Comparison of ENCODE assay signal across 11 mouse cellular contexts in genomic region chr4:117984993-117985587, GRCm38 (mm10). TPM values are rescaled to one million over a fixed set of nuclear protein-coding genes. Genes with fewer than 3 reads are reported as not detected.
DNase-seq lines count a peak whose midpoint lies in the region; ATAC-seq and TF ChIP-seq lines count a peak whose summit lies in the region.
"Had no signal": no experiment of that assay in that cellular context is flagged by ENCODE, and none has a peak within 500 bp of the region (broad histone marks: within the 10 kb centered on the region; RNA-seq: fewer than 3 reads in every experiment).

No protein-coding gene starts in this region.

- peak; percentile 45 for DNase-seq in gastrocnemius, adult 18-20 months (ENCODE audit: low spot score)
- DNase-seq in gastrocnemius, postnatal 14 days = no peak
- DNase-seq in lung, embryonic 14.5 days = peak; percentile 73
- no peak for DNase-seq in lung, postnatal 14 days
- peak; percentile 36 to 47 for DNase-seq in cerebellum, postnatal 36 days
- DNase-seq in adrenal gland, postnatal 36 days = no peak
- no peak for DNase-seq in kidney, adult 2 months
- DNase-seq: liver had no signal

- no peak overlapping the region for H3K4me2 ChIP-seq in lung, embryonic 14.5 days
- H3K4me2 ChIP-seq: midbrain, embryonic 12.5 days had no signal

- intact Hi-C loops in gastrocnemius, postnatal 14 days (cut with DNase I; ENCODE audit: low total_unique reads) = no loop called here

- H3K9me3 ChIP-seq in lung, embryonic 14.5 days (ENCODE audit: low read depth, low read length) = no peaks in the 10 kb centered on the region
- H3K9me3 ChIP-seq: midbrain, embryonic 12.5 days had no signal

- H3K36me3 ChIP-seq in lung, embryonic 14.5 days (ENCODE audit: insufficient read depth) = no peaks in the 10 kb centered on the region
- no peaks in the 10 kb centered on the region for H3K36me3 ChIP-seq in kidney, adult 2 months (ENCODE audit: control insufficient read depth, insufficient read depth, low read length)
- H3K36me3 ChIP-seq: midbrain, embryonic 12.5 days had no signal

- no peak for TF ChIP-seq POLR2A in olfactory bulb, adult 2 months (IDR thresholded peaks at IDR 0.05; ENCODE audit: insufficient read depth, low read depth, low read length)
- TF ChIP-seq POLR2A in kidney, adult 2 months (IDR thresholded peaks at IDR 0.05; ENCODE audit: low read depth, low read length) = no peak

- no peak overlapping the region for H3K4me3 ChIP-seq in lung, embryonic 14.5 days (ENCODE audit: low read depth, low read length)
- no peak overlapping the region for H3K4me3 ChIP-seq in olfactory bulb, adult 2 months (ENCODE audit: insufficient read depth, low read depth, low read length)
- no peak overlapping the region for H3K4me3 ChIP-seq in kidney, adult 2 months (ENCODE audit: insufficient read depth, low read depth, low read length)
- H3K4me3 ChIP-seq: midbrain, embryonic 12.5 days had no signal

- 45% methylated on average over 8 of the region's 8 CpGs for WGBS in lung, embryonic 14.5 days
- 36% methylated on average over 8 of the region's 8 CpGs for WGBS in olfactory bulb, adult 2 months
- 72% methylated on average over 8 of the region's 8 CpGs for WGBS in kidney, adult 2 months

- H3K4me1 ChIP-seq in lung, embryonic 14.5 days (ENCODE audit: insufficient read depth) = no peaks in the 10 kb centered on the region
- peaks cover 41% of the 10 kb centered on the region for H3K4me1 ChIP-seq in olfactory bulb, adult 2 months (ENCODE audit: control insufficient read depth, insufficient read depth, low read length)
- no peaks in the 10 kb centered on the region for H3K4me1 ChIP-seq in kidney, adult 2 months (ENCODE audit: control insufficient read depth, insufficient read depth, low read length)

- no peak for TF ChIP-seq CTCF in lung, embryonic 14.5 days (IDR thresholded peaks at IDR 0.05; ENCODE audit: low read depth)
- TF ChIP-seq CTCF in olfactory bulb, adult 2 months (IDR thresholded peaks at IDR 0.05; ENCODE audit: insufficient read depth, low read depth, low read length) = no peak
- no peak for TF ChIP-seq CTCF in kidney, adult 2 months (conservative IDR thresholded peaks at IDR 0.05; ENCODE audit: insufficient read depth, insufficient read length, low read depth, low read length)

- no peak overlapping the region for H3K9ac ChIP-seq in lung, embryonic 14.5 days
- H3K9ac ChIP-seq: midbrain, embryonic 12.5 days had no signal

- H3K27ac ChIP-seq in lung, embryonic 14.5 days (ENCODE audit: low read depth) = peak overlapping the region; percentile 20; the same call in 1 of the 2 replicates
- peak overlapping the region; percentile 95 for H3K27ac ChIP-seq in olfactory bulb, adult 2 months (ENCODE audit: insufficient read depth, low read depth, low read length)
- H3K27ac ChIP-seq in kidney, adult 2 months (ENCODE audit: insufficient read depth, low read depth, low read length) = no peak overlapping the region
- H3K27ac ChIP-seq: midbrain, embryonic 12.5 days had no signal

- peak; percentile 56; the same call in 1 of the 2 replicates for ATAC-seq in lung, embryonic 14.5 days (ENCODE audit: insufficient read depth)

- H3K27me3 ChIP-seq in lung, embryonic 14.5 days (ENCODE audit: insufficient read depth, low read length) = no peaks in the 10 kb centered on the region
- H3K27me3 ChIP-seq in kidney, adult 2 months (replicated peaks; ENCODE audit: control insufficient read depth, insufficient read depth, low read length) = no peaks in the 10 kb centered on the region
- H3K27me3 ChIP-seq: CH12.LX; midbrain, embryonic 12.5 days had no signal

RNA-seq across cellular contexts. Expression of gene Artn, which starts 55.5 kb away (rescaled TPM):
- total RNA-seq in gastrocnemius, adult 18-20 months (2021) = under 1 TPM; 0.19 to 0.27 TPM
- total RNA-seq in gastrocnemius, postnatal 14 days (2021) = under 1 TPM; 0.31 TPM
- 2.5 and 3.3 TPM in 2 replicates for polyA plus RNA-seq in lung, embryonic 14.5 days (2014; fragmentation: Nextera tagmentation; extraction: Ambion mirVana)
- not detected in 2 replicates for polyA plus RNA-seq in olfactory bulb, adult 2 months (2012; ENCODE audit: insufficient read depth, insufficient read length, low replicate concordance, missing spikeins)
- total RNA-seq in adrenal gland, postnatal 36 days (2021) = under 1 TPM in 1 of 2 experiments, not detected in 1; 0.72 TPM
- 1.2 and 1.8 TPM in 2 replicates for polyA plus RNA-seq in kidney, adult 2 months (2012; rRNA removed)
- total RNA-seq: CH12.LX had no signal

Comparison
In these comparisons a context has a peak if more than half of its experiments do, and no peak if none do; other contexts are left out.
1. DNase-seq: peak in gastrocnemius, adult 18-20 months (single experiment), lung, embryonic 14.5 days (single experiment) and cerebellum, postnatal 36 days (2 of 2); none in gastrocnemius, postnatal 14 days (single experiment), lung, postnatal 14 days (single experiment), adrenal gland, postnatal 36 days (0 of 2) and kidney, adult 2 months (single experiment).